Mouse (Mus musculus): ENCODE results near the gene Olfr447. TPM values are rescaled to one million over a fixed set of nuclear protein-coding genes. Genes with fewer than 3 reads are reported as not detected.

Olfr447 gene
- not detected in 2 replicates for polyA plus RNA-seq (2015; fragmentation: Nextera tagmentation; extraction: Ambion mirVana)

DNA sequence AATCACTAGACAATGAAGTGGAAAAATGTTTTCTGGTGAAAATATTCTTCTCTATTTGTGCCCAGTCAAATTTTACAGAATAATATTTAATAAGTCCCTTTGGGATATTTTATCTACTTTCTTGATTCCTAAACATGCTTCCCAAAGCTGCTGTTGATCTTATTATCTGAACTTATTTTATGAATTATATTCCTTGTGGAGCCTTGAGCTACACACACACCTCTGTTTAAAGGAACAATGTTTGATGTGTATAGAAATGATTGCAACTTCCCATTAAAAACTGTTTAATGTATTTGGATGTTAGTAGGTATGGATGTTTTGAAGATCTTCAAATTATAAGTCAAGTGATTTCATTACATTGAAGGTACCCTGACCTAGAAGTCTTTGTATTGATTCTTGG, at the start of gene Olfr447:
Gene Olfr447 (plus strand): TSS at position 301 of the 400 bp plus-strand sequence.

DNA sequence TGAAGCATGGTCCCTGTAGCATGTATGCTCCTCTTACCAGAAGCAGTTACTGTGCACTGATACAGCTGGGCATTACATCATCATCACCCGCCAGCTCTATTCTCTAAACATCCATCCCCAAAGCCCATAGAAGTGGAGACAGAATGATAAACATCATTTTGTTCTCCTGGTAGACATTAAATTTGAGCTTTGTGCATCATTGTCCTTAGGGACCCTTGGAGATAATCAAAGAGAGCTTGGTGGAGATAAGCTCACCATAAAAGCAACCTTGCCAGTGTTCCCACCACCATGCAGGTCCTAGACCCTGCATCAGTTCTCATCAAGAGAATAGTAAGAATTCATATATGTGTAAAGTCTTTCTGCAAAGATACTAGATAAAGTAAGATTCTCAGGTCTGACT, 18.5 kb upstream of the Olfr447 start, which contains the start of gene Olfr448:
Gene Olfr448 (plus strand): TSS at position 301 of the 400 bp plus-strand sequence.

DNA sequence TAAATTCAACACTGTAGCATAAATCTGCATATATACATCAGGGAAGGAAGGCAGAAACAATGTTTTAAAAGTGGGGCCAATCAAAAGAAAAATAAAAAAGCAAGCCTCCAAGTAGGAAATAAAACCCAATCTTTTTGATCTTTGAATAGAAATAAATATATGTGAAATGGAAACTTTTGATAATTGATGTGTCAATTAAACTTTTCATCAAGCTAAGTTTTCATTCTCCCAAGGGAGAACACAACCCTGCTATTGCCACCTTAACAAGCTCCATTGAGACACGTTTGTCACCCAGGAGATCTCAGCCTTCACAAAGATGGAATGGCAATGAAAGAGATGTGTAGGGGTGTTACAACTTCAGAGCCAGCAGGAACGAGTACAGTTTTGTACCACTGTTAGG, 12.4 kb downstream of the Olfr447 start, which contains the start of gene Olfr446:
Gene Olfr446 (plus strand): TSS at position 301 of the 400 bp plus-strand sequence.

DNA sequence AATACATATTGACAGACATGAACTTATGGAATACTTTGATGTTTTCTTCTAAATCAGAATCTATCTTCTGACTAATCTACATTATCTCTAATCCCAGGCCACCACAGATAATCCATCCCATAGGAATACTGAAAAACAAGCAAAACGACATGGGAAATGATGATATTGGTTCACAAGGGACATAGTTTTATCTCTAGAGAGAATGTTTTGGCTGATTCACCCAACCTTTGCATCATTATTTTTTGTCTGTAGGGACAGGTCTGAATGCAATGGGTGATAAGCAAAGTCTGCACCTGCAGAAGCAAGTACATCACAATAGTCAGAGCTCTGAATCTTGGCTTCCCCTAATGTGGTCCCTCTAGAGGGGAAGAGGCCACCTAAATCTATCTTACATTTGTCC, 40.1 kb downstream of the Olfr447 start, which contains the start of gene Olfr444:
Gene Olfr444 (plus strand): TSS at position 301 of the 400 bp plus-strand sequence.

Other genes with a start within 250 kb of the Olfr447 start
- gene Tcaf1, start 198.8 kb upstream of the Olfr447 start, polyA plus RNA-seq (2015; fragmentation: Nextera tagmentation; extraction: Ambion mirVana): 59.8 and 62.1 TPM in 2 replicates
- gene Olfr453, start 169.5 kb upstream of the Olfr447 start, polyA plus RNA-seq (2015; fragmentation: Nextera tagmentation; extraction: Ambion mirVana): not detected in 2 replicates
- not detected in 2 replicates for gene Olfr38, start 152.5 kb upstream of the Olfr447 start, polyA plus RNA-seq (2015; fragmentation: Nextera tagmentation; extraction: Ambion mirVana)
- not detected in 2 replicates for gene Olfr452, start 123.8 kb upstream of the Olfr447 start, polyA plus RNA-seq (2015; fragmentation: Nextera tagmentation; extraction: Ambion mirVana)
- not detected in 2 replicates for gene Olfr450, start 96.9 kb upstream of the Olfr447 start, polyA plus RNA-seq (2015; fragmentation: Nextera tagmentation; extraction: Ambion mirVana)
- gene Olfr449, start 74.5 kb upstream of the Olfr447 start, polyA plus RNA-seq (2015; fragmentation: Nextera tagmentation; extraction: Ambion mirVana): not detected in 2 replicates
- gene Olfr448, start 18.4 kb upstream of the Olfr447 start, polyA plus RNA-seq (2015; fragmentation: Nextera tagmentation; extraction: Ambion mirVana): not detected in 2 replicates
- not detected in 2 replicates for gene Olfr446, start 12.5 kb downstream of the Olfr447 start, polyA plus RNA-seq (2015; fragmentation: Nextera tagmentation; extraction: Ambion mirVana)
- gene Olfr444, start 40.2 kb downstream of the Olfr447 start, polyA plus RNA-seq (2015; fragmentation: Nextera tagmentation; extraction: Ambion mirVana): not detected in 2 replicates
- not detected in 2 replicates for gene Olfr441, start 197.5 kb downstream of the Olfr447 start, polyA plus RNA-seq (2015; fragmentation: Nextera tagmentation; extraction: Ambion mirVana)
- gene Olfr237-ps1, start 237.7 kb downstream of the Olfr447 start, polyA plus RNA-seq (2015; fragmentation: Nextera tagmentation; extraction: Ambion mirVana): not detected in 2 replicates

Measured in adrenal gland, postnatal 0 days (tissue).